Mouse (Mus musculus) layer of hippocampus, adult 9-10 months (tissue): ENCODE data around the gene Pacrg.

Experiments used
- DNase-seq: peaks from one replicate; pipeline ENCODE4 v3.0.0; 2022; ENCODE audit warnings: low spot score

The Pacrg gene

GRCm38 (mm10) chr17:10740083-10740482, 100.0 kb downstream of the Pacrg start:
- DNase-seq, result no peak

DNA sequence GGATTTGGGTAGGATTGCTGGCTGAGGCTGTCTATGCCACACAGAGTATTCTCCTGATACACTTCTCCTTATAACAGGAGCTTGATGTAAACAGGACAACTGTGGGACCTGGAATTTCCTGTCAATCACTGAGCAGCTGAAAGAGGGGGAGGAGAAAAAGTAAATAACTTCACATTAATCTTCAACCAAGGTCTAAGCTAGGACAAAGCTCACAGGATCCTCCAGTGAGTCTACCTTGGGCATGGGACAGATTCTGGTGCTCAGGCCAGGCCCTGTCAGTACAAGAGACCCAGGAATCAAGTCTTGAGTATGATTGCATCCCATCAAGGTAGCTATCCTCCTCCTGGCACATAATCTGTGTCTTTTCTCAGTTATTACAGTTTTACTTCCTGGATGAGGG, 102.1 kb downstream of the Pacrg start:
- no peak for DNase-seq

GRCm38 (mm10) chr17:10734733-10735132, 105.4 kb downstream of the Pacrg start:
- DNase-seq, result no peak

GRCm38 (mm10) chr17:10732303-10733048, 107.6 kb downstream of the Pacrg start:
- DNase-seq, result no peak

DNA sequence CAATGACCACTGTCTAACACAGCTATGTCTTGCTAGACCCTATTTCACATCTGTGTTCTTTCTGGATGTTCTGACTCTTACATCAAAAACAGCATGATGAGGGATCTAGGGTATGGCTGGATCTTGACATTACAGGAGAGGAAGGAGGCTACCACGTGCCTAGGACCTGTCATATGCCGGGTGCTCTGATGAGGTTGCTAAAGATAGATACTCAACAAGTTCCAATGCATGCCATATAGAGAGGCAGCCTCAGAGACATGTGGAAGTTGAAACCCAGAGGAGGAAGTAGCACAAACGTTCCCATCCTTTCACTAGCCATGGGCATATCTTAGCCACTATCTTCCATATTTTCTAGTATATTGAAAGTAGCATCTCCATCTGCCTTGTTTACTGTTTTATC, 115.3 kb downstream of the Pacrg start:
- no peak for DNase-seq

DNA sequence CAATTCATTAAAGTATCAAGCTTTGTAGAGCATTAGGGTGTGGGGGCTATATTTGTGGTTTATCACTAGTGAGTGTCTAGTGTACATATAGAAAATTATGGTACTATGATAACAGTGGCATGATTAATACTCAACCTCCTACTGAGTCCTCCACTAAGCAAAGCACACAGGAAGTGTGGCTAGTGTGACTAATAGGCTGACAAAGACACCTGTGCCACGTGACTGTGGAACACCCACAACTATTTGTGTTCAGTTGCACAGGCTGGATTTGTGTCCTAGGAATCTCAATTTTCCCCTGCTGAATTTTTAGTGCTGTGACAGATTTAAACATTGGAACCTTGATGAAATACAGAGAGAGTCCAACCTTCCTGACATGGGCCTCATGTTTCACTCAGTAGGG, 118.5 kb downstream of the Pacrg start:
- no peak for DNase-seq

- no peak for DNase-seq
Observed at GRCm38 (mm10) chr17:10717148-10717547, 123.0 kb downstream of the Pacrg start.

GRCm38 (mm10) chr17:10702781-10703180, 137.3 kb downstream of the Pacrg start:
- no peak for DNase-seq

GRCm38 (mm10) chr17:10698041-10698440, 142.1 kb downstream of the Pacrg start:
- DNase-seq, result no peak

- DNase-seq, result no peak
Observed at GRCm38 (mm10) chr17:10695421-10695820, 144.7 kb downstream of the Pacrg start.

DNA sequence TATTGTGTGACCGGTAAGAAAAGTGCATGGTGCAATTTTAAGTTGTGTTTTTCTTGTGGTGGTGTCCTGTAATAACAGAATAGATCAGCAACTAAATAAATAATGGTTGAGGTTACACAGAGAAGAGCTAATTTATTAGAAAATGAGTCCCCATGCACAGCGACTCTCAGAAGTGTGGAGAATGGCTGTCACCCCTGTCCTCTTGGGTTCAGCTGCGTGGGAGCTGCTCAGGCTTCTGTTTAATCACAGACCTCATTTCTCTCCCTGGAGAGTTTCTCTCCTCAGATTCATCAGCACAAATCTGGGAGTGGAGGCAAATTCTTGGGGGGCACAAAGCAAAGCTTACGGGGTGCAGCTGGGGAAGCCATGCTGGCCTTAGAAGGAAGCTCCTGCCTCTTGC, 163.0 kb downstream of the Pacrg start:
- DNase-seq, result no peak

- DNase-seq, result no peak
Observed at GRCm38 (mm10) chr17:10675536-10675935, 164.6 kb downstream of the Pacrg start.

GRCm38 (mm10) chr17:10675048-10675447, 165.1 kb downstream of the Pacrg start:
- DNase-seq, result no peak

GRCm38 (mm10) chr17:10661294-10661693, 178.8 kb downstream of the Pacrg start:
- no peak for DNase-seq

GRCm38 (mm10) chr17:10643604-10644003, 196.5 kb downstream of the Pacrg start:
- no peak for DNase-seq

GRCm38 (mm10) chr17:10639816-10640215, 200.3 kb downstream of the Pacrg start:
- DNase-seq, result no peak

GRCm38 (mm10) chr17:10635955-10636470, 204.1 kb downstream of the Pacrg start:
- DNase-seq, result no peak

- no peak for DNase-seq
Observed at GRCm38 (mm10) chr17:10635470-10635869, 204.6 kb downstream of the Pacrg start.

- no peak for DNase-seq
Observed at GRCm38 (mm10) chr17:10635046-10635445, 205.1 kb downstream of the Pacrg start.

- DNase-seq, result no peak
Observed at GRCm38 (mm10) chr17:10633769-10634168, 206.3 kb downstream of the Pacrg start.

GRCm38 (mm10) chr17:10628240-10628639, 211.9 kb downstream of the Pacrg start:
- no peak for DNase-seq

- DNase-seq, result no peak
Observed at GRCm38 (mm10) chr17:10627476-10627875, 212.6 kb downstream of the Pacrg start.

DNA sequence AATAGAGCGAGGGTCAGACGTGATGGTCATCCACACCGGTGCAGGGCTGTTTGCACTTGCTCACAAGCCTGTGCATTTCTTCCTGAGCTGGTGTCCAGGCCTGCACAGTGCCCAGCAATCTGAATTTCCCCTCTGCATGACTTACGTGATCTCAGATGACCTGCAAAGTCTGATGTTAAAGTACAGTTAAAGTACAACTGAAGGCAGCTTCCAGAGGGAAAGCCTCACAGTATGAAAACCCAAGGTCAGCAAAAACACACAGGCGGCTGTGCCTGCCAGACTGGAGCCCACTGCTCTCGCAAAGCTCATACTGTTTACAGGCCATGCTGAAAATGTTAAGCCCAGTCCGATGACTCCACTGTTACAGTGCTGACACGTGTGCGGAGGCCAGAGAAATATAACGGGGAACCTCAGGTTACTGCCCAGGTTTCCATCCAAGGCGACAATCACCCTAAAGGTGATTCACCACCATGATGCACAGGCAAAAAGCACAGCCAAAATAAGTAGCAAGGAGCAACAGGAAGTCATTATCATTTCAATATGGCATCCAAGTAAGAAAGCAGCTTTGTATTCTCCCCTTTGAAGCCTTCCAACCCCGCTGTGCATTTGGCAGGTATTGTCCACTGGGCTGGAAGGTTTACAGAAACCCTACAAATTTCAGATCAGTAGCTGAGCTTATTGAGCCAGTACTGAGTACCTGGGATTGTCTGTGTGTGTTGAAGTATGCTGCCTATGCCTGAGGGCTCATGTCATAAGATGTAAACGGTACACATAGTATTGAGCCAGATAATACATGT, 213.6 kb downstream of the Pacrg start:
- no peak for DNase-seq
